Mouse (Mus musculus): ENCODE measurements around the gene Txnrd3. TPM values are rescaled to one million over a fixed set of nuclear protein-coding genes. Genes with fewer than 3 reads are reported as not detected.

Gene Txnrd3
- total and polyA plus RNA-seq, 2 experiments from 2014 or later, result 21.4 to 24.2 TPM

GRCm38 (mm10) chr6:89678522-89678921 lies 34.7 kb downstream of the Txnrd3 start:
- H3K36me3 ChIP-seq (ENCODE audit: insufficient read depth), result 0 out of 2 replicates have a peak, but pooled peaks cover 4% of the 10 kb centered on the region
- H3K4me3 ChIP-seq (ENCODE audit: low read depth, low read length), result no peak overlapping the region
- no peak for TF ChIP-seq CTCF (IDR thresholded peaks at IDR 0.05; ENCODE audit: low read depth)
- no peak for DNase-seq
- no peaks in the 10 kb centered on the region for H3K27me3 ChIP-seq (ENCODE audit: insufficient read depth, low read length)
- H3K9me3 ChIP-seq (ENCODE audit: low read length), result no peaks in the 10 kb centered on the region
- H3K9ac ChIP-seq, result no peak overlapping the region
- H3K27ac ChIP-seq (ENCODE audit: low read depth, low read length), result no peak overlapping the region
- no peaks in the 10 kb centered on the region for H3K4me1 ChIP-seq (ENCODE audit: insufficient read depth)
- WGBS, result 68% methylated on average over 4 of the region's 4 CpGs
- ATAC-seq, result no peak
- H3K4me2 ChIP-seq (ENCODE audit: low read depth), result no peak overlapping the region

- H3K36me3 ChIP-seq (ENCODE audit: insufficient read depth), result 0 out of 2 replicates have a peak, but pooled peaks cover 4% of the 10 kb centered on the region
- no peak overlapping the region for H3K4me2 ChIP-seq (ENCODE audit: low read depth)
- H3K9ac ChIP-seq, result no peak overlapping the region
- DNase-seq (peak; percentile 86), ATAC-seq (peak; percentile 75)
- no peaks in the 10 kb centered on the region for H3K9me3 ChIP-seq (ENCODE audit: low read length)
- WGBS, result 20% methylated on average over 10 of the region's 10 CpGs
- no peak overlapping the region for H3K4me3 ChIP-seq (ENCODE audit: low read depth, low read length)
- no peak overlapping the region for H3K27ac ChIP-seq (ENCODE audit: low read depth, low read length)
- TF ChIP-seq CTCF (IDR thresholded peaks at IDR 0.05; ENCODE audit: low read depth), result peak; percentile 96
- no peaks in the 10 kb centered on the region for H3K4me1 ChIP-seq (ENCODE audit: insufficient read depth)
- H3K27me3 ChIP-seq (ENCODE audit: insufficient read depth, low read length), result no peaks in the 10 kb centered on the region
Observed at GRCm38 (mm10) chr6:89679291-89679835, 35.6 kb downstream of the Txnrd3 start.

DNA sequence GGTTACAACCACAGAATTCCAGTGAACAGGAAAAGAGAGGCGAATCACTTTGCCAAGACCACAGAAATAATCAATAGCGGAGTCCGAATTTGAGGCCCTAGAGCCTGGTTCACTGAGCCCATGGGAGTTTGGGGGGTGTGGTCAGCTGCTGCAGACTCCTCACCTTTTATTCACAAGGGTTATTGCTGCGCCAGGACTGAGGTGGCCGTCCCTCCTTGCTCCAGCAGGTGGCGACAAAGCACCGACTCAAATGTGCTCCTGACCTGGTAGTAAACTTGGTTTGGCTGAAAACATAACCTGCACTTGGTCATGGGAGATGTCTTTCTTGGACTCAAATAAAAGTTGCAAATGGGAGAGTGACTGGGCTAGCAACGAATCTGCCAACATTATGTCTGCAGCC lies 36.4 kb downstream of the Txnrd3 start:
- 12% methylated on average over 8 of the region's 8 CpGs for WGBS
- Histone ChIP-seq H3K4me1 (ENCODE audit: insufficient read depth) (no peaks in the 10 kb centered on the region), H3K36me3 (ENCODE audit: insufficient read depth) (no peaks in the 10 kb centered on the region), H3K9me3 (ENCODE audit: low read length) (no peaks in the 10 kb centered on the region), H3K9ac (no peak overlapping the region), H3K27me3 (ENCODE audit: insufficient read depth, low read length) (no peaks in the 10 kb centered on the region), H3K4me2 (ENCODE audit: low read depth) (no peak overlapping the region), H3K4me3 (ENCODE audit: low read depth, low read length) (no peak overlapping the region), H3K27ac (ENCODE audit: low read depth, low read length) (no peak overlapping the region)
- DNase-seq, result peak; percentile 78
- peak; percentile 55; the same call in 1 of the 2 replicates for ATAC-seq
- TF ChIP-seq CTCF (IDR thresholded peaks at IDR 0.05; ENCODE audit: low read depth), result peak; percentile 88

- Histone ChIP-seq H3K27ac (ENCODE audit: low read depth, low read length) (no peak overlapping the region), H3K4me2 (ENCODE audit: low read depth) (no peak overlapping the region), H3K36me3 (ENCODE audit: insufficient read depth) (no peaks in the 10 kb centered on the region), H3K9me3 (ENCODE audit: low read length) (no peaks in the 10 kb centered on the region), H3K4me3 (ENCODE audit: low read depth, low read length) (no peak overlapping the region), H3K27me3 (ENCODE audit: insufficient read depth, low read length) (no peaks in the 10 kb centered on the region), H3K4me1 (ENCODE audit: insufficient read depth) (no peaks in the 10 kb centered on the region), H3K9ac (no peak overlapping the region)
- ATAC-seq (peak; percentile 70; the same call in 1 of the 2 replicates), DNase-seq (peak; percentile 46)
- WGBS, result 45% methylated on average over 1 of the region's 1 CpGs
- TF ChIP-seq CTCF (IDR thresholded peaks at IDR 0.05; ENCODE audit: low read depth), result peak; percentile 67
Observed at GRCm38 (mm10) chr6:89684231-89684630, 40.4 kb downstream of the Txnrd3 start.

DNA sequence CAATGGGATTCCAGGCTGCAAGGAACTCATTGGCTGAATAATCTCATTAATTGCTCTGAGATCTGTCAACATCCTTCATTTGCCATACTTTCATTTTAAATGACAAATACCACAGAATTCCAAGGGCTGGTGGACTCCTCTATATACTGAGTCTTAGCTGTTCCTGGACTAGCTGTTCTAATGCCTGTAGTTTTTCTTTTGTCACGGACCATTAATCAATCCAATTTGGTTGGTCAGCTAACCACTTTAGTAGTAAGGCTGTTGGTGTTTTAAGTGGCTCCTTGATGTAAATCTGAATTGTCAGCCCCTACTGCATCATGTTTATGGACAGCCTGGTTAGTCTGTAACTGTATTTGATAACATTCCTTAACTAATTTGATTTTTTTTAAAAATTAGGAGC lies 43.3 kb downstream of the Txnrd3 start:
- H3K36me3 ChIP-seq (ENCODE audit: insufficient read depth), result no peaks in the 10 kb centered on the region
- H3K27me3 ChIP-seq (ENCODE audit: insufficient read depth, low read length), result no peaks in the 10 kb centered on the region
- no peak overlapping the region for H3K9ac ChIP-seq
- no peak overlapping the region for H3K4me3 ChIP-seq (ENCODE audit: low read depth, low read length)
- DNase-seq (no peak), ATAC-seq (no peak)
- H3K9me3 ChIP-seq (ENCODE audit: low read length), result no peaks in the 10 kb centered on the region
- no peak for TF ChIP-seq CTCF (IDR thresholded peaks at IDR 0.05; ENCODE audit: low read depth)
- no peak overlapping the region for H3K4me2 ChIP-seq (ENCODE audit: low read depth)
- H3K4me1 ChIP-seq (ENCODE audit: insufficient read depth), result no peaks in the 10 kb centered on the region
- H3K27ac ChIP-seq (ENCODE audit: low read depth, low read length), result no peak overlapping the region
- 84% methylated on average over 1 of the region's 1 CpGs for WGBS

DNA sequence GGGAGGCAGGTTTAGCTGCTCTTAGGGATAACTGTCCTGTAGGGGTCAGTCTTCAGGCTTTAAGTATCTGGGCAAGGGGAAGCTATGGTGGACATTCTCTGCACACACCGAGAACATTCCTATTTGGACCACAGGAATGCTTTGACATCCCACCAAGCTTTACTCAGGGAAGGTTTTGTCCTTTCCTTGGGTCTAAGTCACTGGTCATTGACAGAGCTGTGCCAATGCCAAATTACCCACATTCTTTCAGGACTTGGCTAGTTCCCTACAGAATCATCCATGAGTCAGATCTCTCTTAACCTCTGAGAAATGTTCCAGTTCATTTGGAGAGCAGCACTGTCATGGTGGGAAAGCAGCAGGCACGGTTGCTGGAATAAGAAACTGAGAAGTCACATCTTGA lies 62.8 kb downstream of the Txnrd3 start:
- H3K27ac ChIP-seq (ENCODE audit: low read depth, low read length), result no peak overlapping the region
- 80% methylated on average over 2 of the region's 2 CpGs for WGBS
- H3K4me3 ChIP-seq (ENCODE audit: low read depth, low read length), result no peak overlapping the region
- ATAC-seq, result no peak
- H3K9me3 ChIP-seq (ENCODE audit: low read length), result no peaks in the 10 kb centered on the region
- H3K36me3 ChIP-seq (ENCODE audit: insufficient read depth), result no peaks in the 10 kb centered on the region
- no peak for TF ChIP-seq CTCF (IDR thresholded peaks at IDR 0.05; ENCODE audit: low read depth)
- no peaks in the 10 kb centered on the region for H3K4me1 ChIP-seq (ENCODE audit: insufficient read depth)
- no peak overlapping the region for H3K4me2 ChIP-seq (ENCODE audit: low read depth)
- DNase-seq, result no peak
- no peaks in the 10 kb centered on the region for H3K27me3 ChIP-seq (ENCODE audit: insufficient read depth, low read length)
- no peak overlapping the region for H3K9ac ChIP-seq

GRCm38 (mm10) chr6:89707240-89707639 lies 63.5 kb downstream of the Txnrd3 start, which contains the start of gene Vmn1r40:
Vmn1r40 (plus strand) TSS chr6:89707540.
- Histone ChIP-seq H3K4me3 (ENCODE audit: low read depth, low read length) (no peak within 1 kb of the TSS), H3K4me2 (ENCODE audit: low read depth) (no peak within 1 kb of the TSS), H3K9ac (no peak within 1 kb of the TSS), H3K9me3 (ENCODE audit: low read length) (no peaks in the 10 kb centered on the region), H3K36me3 (ENCODE audit: insufficient read depth) (no peaks in the 10 kb centered on the region), H3K4me1 (ENCODE audit: insufficient read depth) (no peaks in the 10 kb centered on the region), H3K27me3 (ENCODE audit: insufficient read depth, low read length) (no peaks in the 10 kb centered on the region), H3K27ac (ENCODE audit: low read depth, low read length) (no peak within 1 kb of the TSS)
- WGBS, result 86% methylated on average over 4 of the region's 4 CpGs
- no peak for ATAC-seq
- no peak for DNase-seq
- TF ChIP-seq CTCF (IDR thresholded peaks at IDR 0.05; ENCODE audit: low read depth), result no peak

All from forebrain, postnatal 0 days (tissue).